Mouse (Mus musculus) c-Kit-positive CD71-positive TER-119-positive erythroid progenitor cells, embryonic 14.5 days (primary cell): ENCODE measurements around the gene Kdm5c.
"Not testable (repeated sequence)": the region's sequence is repeated elsewhere in the genome, so short reads cannot be mapped to it uniquely, and the experiment has no call there.

Experiments
- DNase-seq: peaks from one replicate; pipeline ENCODE4 v3.0.0-alpha.2; 2013; ENCODE audit warnings: low spot score

Gene Kdm5c

DNA sequence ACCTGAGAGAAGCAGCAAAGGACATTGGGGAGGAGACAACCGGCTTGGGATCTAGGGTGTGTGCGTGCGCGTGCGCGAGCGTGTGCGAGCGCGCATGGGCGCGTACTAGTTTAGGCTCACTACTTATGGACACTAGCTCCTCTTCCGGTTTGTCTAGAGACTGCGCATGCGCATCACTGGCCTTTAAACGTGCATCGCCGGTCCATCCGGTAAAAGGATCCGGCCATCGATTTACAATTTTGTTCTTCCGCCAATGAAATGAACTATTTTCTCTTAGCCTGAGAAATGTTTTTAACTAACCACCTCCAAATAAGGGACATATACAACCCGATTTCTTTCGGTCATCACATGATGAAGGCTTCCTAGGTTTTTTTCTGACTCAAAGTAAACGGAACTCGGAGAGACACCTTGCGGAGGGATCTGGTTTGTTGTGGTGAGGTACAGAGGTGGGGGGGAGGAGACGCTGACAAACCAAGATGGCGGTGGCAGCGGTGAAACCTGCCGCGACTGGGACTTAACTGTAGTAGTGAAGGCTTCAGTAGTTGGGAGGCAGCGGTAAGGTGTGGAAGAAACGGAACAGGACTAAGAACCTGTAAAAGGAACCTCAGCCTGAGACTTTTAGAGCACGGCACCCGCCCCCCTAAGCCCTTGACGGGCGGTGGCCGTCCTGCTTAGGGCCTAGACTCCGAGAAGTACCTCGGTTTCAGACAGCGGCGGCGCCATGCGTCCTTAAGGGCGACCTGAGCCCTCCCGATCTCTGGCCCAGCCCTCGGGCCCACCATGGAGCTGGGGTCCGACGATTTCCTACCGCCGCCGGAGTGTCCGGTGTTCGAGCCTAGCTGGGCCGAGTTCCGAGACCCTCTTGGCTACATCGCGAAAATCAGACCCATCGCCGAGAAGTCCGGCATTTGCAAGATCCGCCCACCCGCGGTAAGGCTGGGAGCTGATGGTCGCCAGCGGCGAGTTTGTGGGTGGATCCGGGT is at the start of gene Kdm5c:
TSS of gene Kdm5c (plus strand) at position 240 of the 983 bp plus-strand sequence.
- DNase-seq = peak; percentile 97

DNA sequence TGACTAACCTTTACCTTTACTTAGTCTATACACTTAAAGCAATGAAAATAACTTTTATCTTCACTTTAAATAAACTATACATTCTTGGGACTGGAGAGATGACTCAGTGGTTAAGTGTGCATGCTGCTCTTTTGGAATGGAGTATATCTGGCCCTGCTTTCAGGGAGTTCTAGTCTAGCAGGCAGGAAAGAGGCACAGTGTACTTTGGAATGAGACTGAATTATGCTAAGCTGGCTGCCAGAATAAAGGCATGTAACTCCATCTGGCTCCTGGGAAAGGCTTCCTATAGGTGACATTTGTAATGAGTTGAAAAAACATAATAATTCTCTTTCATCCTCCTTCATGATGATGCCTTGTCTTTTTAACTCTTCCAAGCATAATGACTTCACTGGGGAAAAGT is 45.7 kb upstream of the Kdm5c start:
- no peak for DNase-seq

GRCm38 (mm10) chrX:152191266-152191665 is 41.6 kb upstream of the Kdm5c start:
- no peak for DNase-seq

DNA sequence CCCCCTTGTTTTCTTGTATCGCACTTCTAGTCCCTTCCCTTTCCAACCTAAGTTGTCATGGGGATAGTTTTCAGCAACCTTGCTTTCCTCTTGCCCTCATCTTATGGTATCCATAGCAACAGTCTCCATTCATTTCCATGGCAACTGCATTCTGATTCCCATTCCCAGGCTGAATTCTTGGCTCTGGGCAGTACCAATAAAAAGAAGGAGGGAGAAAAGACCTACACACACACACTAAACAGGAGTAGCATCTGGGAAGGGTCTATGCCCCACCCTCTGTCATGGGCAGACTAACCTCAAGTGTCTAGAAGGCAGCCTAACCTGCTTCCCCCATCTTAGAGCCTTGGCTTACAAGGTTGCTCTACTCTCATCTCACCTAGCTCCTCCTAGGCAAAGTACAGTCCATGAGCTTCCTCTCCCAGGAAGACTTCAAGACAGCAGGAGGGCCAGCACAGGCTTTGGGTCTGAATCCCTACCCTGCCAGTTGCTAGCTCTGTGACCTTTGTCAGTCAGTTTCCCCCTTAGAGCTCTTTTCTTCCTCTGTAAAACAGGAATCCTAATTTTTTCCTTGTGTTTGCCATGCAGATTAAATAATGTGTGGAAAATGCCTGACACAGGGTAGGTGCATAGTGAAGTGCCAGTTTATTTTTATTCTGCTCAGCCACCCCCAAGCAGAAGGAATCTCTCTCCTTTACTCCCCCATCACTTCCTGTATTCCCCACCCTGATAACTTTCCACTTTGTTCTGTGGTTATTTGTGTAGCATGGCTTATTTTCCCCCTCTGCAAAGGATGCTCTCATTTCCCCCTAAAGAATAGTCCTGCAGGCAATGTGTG is 34.8 kb upstream of the Kdm5c start:
- DNase-seq = no peak

DNA sequence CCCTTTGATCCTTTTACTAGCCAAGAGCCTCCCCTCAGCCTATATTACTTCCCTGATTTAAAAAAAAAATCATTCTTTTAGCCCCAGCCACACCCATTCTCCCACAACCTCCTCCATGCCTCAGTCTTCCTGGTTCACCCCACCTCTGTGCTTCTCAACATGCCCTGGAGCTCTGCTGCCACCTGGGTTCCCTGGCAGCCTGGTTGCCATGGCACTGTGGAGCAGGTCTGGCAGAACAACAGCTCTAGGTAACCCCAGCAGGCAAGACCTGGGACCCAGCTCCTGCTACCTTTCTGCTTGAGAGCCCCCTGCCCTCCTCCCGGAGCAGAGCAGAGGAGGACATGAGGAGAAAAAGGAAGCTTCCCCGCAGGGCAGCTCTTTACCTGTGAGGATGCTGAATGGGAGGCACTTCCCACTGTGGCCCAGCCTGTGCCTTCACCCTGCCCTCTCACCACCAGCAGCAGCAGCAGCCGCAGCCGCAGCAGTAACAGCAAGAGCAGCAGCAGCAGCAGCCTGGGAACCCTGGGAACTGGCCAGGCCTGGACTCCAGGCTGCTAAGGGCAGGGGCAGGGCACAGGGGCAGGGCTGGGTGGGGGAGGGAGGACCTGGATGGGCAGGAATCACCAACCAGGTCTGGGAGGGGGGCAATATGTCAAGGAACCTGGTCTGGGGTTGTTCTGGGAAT is 30.9 kb upstream of the Kdm5c start:
- DNase-seq = no peak

DNA sequence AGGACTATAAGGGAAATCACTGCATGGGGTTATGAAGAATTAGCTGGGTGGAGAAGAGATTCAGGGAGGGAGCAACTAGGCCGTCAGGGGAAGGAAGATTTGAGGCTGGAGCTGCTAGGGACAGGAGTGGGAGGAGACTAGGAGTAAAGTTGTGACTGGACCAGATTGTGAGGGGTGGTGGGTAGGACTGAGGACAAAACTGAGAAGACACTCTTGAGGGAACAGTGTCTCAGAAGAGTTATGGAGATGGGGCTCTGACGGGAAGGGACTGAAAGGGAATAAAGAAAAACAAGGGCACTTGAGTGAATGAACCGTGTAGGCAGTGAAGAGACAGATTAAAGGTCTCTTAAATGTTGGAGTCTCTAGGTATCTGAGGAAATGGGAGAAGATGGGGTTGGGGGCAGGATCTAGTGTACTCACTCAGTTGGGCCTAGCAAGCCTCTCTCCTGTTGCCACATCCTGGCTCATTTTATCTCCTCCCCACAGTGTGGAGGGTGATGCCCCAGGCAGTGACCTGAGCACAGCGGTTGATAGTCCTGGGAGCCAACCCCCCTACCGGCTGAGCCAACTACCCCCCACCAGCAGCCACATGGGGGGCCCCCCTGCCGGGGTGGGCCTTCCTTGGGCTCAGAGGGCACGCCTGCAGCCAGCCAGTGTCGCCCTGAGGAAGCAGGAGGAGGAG is 30.3 kb upstream of the Kdm5c start:
- no peak for DNase-seq

DNA sequence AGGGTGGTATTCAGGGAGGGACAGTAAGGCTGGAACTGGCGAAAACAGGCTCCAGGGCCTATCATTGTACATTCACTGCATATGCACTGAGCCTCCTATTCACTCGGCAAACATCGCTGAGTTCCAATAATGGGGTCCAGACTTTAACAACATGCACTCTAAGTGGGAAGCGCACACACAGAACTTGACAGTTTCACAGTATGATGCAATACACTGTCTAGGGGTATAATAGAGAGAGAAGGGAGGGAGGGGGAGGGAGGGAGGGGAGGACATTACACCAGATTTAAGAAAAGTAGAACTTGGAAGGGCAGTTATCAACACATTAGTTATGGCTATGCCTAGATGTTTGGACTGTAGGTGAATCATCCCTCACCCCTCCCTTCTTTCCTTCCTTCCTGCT is 29.6 kb upstream of the Kdm5c start:
- no peak for DNase-seq

DNA sequence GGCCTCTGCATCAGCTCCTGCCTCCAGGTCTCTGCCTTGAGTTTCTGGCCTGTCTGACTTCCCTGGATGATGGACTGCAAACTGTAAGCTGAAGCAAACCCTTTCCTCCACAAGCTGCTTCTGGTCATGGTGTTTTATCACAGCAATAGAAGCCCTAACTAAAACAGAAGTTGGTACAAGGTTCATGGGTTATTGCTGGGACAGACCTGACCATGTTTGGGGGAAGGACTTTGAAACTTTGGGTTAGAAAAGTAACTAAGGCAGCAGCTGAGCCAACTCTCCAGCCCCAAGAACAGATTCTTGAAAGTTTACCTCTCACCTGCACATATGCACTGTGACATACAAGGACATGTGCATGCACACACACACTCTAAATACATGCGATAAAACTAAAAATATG is 27.3 kb upstream of the Kdm5c start:
- DNase-seq = no peak

DNA sequence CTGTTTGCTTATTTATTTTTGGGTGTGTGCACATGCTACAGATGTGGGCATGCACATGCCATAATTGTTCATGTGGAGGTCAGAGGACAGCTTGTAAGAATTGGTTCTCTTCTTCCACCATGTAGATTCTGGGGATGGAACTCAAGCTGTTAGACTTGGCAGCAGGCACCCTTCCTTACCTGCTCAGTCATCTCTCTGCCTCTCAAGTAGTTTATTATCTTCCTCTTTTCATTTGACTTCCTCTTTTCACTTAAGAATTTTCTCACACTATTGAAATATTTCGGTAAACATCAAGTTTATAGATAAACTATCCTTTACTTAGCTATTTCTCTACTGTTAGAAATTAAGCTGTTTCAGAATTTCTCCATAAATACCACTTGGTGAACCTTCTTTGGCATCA is 18.1 kb upstream of the Kdm5c start:
- no peak for DNase-seq

- DNase-seq = no peak
These were observed 14.3 kb upstream of the Kdm5c start for GRCm38 (mm10) chrX:152218529-152218928.

DNA sequence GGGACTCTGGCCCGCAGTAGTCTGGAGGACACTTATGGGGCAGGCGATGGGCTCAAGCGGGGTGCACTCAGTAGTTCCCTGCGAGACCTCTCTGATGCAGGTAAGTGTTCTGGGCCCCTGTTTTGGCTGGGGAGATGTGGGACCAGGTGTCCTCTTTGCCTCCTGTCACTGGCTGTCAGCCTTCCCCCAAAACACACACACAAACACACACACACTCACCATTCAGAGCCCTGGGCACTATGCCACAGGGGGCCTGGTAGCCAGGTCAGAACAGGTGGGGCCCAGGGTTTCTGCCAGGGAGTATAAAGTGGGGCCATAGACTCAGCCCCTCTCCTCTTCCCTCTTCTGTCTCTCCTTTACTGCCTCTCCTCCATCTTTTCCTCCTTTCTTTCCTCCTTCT is 11.1 kb upstream of the Kdm5c start:
- DNase-seq = no peak

DNA sequence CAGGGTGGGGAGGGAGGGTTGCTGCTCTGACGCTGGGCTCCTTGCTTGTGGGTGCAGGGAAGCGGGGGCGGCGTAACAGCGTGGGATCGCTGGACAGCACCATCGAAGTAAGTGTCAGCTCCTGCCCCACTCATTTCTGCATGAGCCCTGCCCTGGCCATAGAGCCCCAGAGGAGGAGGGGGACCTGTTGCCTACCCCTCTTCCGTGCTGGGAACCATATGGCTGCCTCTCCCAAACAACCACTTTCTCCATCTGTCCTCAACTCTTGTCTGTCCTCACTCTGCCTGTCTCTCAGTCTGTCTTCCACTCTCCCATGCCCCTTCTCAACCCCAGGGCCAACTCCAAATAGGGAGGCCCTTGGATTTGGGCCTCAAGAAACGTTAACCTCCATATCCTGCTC is 10.6 kb upstream of the Kdm5c start:
- DNase-seq = no peak

DNA sequence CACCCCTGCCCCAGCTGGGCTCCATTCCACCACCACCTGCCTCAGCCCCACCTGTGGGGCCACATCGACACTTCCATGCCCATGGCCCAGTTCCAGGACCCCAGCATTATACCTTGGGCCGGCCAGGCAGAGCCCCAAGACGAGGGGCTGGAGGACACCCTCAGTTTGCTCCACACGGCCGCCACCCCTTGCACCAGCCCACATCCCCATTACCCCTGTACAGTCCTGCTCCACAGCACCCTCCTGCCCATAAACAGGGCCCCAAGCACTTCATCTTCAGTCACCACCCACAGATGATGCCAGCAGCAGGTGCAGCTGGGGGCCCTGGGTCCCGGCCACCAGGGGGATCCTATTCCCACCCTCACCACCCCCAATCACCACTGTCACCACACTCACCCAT is 9.5 kb upstream of the Kdm5c start:
- DNase-seq = no peak

DNA sequence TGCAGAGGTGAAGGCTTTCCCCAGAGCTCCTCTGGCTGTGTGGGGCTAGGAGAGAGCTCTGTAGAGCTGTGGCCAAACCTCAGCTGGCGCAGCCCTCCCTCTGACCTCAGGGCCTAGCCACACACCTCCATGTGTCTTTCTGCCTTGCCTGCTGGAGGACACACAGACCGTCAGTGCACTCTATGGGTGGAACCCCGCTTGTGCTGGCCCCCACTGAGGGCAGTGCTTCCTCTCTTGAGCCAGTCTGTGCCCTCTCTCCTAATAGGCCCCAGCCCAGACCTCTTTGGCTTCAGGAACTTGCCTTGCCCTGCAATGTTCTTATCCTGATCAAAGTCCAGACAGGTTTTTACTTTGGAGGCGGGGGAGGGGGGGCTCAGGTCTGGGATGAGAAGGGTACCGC is 8.5 kb upstream of the Kdm5c start:
- no peak for DNase-seq

GRCm38 (mm10) chrX:152234125-152234524 is 1.3 kb downstream of the Kdm5c start:
- DNase-seq = no peak

- DNase-seq = no peak
These were observed 2.9 kb downstream of the Kdm5c start for GRCm38 (mm10) chrX:152235758-152236157.

GRCm38 (mm10) chrX:152243140-152243539 is 10.3 kb downstream of the Kdm5c start:
- DNase-seq = not testable (repeated sequence)

GRCm38 (mm10) chrX:152244492-152245189 is 11.8 kb downstream of the Kdm5c start:
- peak; percentile 39 for DNase-seq

DNA sequence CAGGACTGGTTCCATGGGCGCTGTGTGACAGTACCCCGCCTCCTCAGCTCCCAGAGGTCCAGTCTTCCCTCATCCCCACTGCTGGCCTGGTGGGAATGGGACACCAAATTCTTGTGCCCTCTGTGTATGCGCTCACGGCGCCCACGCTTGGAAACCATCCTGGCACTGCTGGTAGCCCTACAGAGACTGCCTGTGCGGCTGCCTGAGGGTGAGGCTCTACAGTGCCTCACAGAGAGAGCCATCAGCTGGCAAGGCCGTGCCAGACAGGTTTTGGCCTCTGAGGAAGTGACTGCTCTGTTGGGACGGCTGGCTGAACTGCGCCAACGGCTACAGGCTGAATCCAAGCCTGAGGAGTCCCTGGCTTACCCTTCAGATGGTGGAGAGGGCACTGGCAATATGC is 38.4 kb downstream of the Kdm5c start:
- no peak for DNase-seq

DNA sequence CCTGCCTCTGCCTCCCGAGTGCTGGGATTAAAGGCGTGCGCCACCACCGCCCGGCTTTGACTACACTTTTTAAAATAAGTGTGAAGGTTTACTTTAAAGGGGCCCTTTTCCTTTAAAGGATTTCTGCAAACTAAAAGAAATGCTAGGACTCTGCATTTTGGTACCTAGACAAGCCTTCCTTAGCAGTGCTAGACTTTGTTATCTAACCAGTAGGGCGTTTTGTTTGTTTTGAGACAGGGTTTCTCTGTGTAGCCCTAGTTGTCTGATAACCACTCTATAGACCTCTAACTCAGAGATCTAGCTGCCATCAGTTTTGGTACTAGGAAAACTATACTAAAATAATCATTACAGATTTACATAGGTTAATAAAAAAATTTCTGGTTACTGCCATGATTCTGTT is 46.6 kb downstream of the Kdm5c start:
- DNase-seq = no peak

- DNase-seq = no peak
These were observed 51.9 kb downstream of the Kdm5c start for GRCm38 (mm10) chrX:152284746-152285145.
